Mouse (Mus musculus): ENCODE results near the gene Gm28845.

Gene Gm28845

GRCm38 (mm10) chr1:65119438-65119837, at the start of gene Gm28845:
Gene Gm28845, minus strand, starts transcription at chr1:65119558.
- no peak for DNase-seq (ENCODE audit: low read depth, low spot score)

DNA sequence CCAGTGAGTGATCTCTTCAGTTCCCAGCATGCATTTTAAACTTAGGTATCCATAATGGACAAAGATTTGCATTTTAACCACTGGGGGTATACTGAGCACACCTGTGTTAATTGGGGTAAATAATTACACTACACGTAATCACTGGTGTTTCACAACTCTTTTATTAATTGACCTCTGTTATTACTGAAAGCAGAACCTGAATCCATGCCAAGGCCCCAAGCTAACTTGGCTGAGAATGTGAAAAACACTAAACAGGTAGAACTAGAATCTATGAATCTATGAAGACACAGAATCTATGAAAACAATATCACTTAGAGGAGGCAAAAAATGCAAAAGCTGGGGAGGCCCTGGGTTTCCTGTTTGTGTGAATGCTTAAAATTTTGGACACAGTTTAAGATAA, 48.1 kb upstream of the Gm28845 start:
- no peak for DNase-seq (ENCODE audit: low read depth, low spot score)

DNA sequence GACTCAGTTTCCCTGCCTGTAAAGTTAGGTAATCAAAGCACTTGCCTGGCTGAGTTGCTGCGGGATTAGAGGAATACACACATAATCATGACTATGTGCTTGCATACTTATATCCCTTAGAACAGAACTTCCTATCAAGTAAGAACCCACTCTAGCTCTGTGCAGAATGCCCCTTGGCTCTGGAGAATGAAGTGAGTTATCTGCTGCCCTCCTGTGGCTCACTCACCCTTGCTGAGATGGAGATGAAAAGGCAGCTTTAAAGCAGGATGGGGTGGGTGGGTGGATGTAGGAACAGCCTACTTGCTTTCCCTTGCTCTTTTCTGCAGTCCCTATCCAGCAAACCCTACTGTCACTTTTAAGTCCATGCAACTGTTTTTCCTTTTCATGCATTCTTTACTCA, 42.9 kb upstream of the Gm28845 start:
- DNase-seq (ENCODE audit: low read depth, low spot score) = peak; percentile 38

DNA sequence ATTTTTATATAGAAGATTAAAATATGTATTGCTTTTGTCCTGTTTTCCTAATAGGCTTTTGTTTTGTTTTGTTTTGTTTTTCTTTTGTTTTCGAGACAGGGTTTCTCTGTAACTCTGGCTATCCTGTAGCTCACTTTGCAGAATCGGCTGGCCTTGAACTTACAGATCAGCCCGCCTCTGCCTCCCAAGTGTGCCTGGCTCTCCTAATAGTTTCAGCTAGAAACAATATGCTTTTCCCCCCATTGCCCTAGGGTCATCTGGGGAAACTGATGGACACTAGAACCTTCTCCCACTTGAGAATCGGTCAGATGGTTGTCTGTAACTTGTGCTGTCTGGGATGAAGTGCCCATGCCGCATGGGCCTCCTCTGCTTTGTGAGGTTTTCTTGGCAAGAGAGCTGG, 36.8 kb upstream of the Gm28845 start:
- DNase-seq (ENCODE audit: low read depth, low spot score) = no peak

DNA sequence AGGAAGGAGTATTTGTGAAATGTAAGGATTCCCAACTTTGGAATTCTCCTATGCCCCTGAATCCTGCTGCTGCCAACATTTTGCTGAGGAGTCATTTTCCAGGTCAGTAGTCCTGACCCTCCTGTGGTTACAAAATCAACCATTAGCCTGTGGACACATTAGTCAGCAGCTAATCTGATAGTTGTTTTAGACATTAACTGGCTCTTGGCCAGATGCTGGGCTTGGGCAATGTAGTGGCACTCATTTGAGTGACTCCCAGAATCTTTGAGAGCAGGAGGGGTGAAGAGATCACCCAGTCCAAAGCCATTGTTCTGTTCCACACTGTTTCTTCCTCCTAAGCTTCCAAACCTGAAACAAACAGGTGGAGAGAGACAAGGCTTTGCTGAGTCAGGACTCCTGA, 35.5 kb upstream of the Gm28845 start:
- no peak for DNase-seq (ENCODE audit: low read depth, low spot score)

DNA sequence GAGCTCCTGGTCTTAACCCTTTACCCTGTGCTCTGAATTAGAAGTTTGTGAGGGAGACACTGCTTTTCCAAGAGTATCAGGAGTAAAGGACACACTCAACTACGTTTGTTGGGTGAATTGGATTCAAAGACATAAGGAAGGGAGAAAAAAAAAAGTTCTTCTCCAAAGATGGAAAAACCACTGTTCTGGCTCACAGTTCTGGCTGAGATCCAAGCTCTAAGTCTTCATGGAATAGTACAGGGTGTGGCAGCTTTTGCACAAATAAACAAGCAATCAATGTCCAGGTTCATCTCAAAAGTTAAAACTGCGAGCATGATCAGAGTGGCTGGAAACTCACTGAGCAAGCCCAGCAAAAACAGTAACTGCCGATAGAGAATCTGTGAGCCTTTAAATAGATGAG, 28.6 kb upstream of the Gm28845 start:
- no peak for DNase-seq (ENCODE audit: low read depth, low spot score)

DNA sequence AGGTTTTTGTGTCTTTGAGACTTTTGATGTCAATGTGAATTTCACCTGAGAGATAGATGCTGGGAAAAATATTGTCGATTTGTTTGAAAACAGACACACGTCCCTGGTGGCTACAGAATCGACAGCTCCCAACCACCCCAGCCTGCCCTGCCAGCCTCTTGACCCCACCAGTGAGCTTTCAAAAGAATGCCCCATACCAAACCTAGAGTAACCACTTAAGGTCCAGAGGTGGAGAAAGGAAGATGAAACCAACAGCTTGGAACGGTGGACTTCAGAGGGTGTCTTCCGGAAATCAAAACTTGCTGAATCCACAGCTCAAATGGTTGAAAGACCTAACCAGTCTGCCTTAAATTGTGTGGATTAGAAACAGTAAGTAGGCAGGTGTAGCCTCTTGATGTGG, 28.0 kb upstream of the Gm28845 start:
- no peak for DNase-seq (ENCODE audit: low read depth, low spot score)

DNA sequence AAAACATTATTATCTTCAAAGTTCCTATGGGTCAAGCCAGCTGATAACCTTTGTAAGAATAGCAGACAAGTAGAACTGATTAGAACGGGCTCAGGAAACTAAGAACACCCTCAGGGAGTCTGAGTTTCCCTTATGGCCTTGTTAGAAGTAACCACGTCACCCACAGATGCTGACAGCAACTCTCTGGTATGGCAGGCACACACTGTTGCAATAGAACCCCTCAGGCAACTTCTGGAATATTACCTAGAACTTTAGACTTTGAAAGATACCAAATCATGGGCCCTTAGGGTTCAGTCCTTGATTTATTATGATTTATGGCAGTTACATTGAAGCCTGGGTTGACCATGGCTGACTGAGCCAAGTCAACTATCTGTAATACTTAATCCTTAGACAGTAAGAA, 27.2 kb upstream of the Gm28845 start:
- DNase-seq (ENCODE audit: low read depth, low spot score) = no peak

DNA sequence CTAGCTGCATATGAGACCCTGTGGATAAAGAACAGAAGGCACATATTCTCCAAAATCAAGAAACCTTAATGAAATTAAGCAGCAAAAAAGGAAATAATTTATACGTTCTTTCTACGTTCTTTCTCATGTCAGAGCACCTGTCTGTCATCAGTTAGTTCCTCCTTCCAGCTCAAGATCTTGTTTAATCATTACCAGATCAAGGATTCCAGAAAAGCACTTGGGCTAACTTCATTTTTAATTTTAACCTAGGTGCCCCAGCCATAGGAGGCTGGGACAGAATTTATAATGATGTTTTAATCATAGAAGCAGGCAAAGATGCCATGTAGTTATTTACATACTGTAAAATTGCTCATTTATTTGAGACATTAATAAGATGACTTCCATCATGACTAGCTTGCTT, 25.4 kb upstream of the Gm28845 start:
- no peak for DNase-seq (ENCODE audit: low read depth, low spot score)

- peak; percentile 19 for DNase-seq (ENCODE audit: low read depth, low spot score)
Measured at GRCm38 (mm10) chr1:65137560-65137959, 18.2 kb upstream of the Gm28845 start.

- no peak for DNase-seq (ENCODE audit: low read depth, low spot score)
Measured at GRCm38 (mm10) chr1:65132833-65133232, 13.5 kb upstream of the Gm28845 start.

DNA sequence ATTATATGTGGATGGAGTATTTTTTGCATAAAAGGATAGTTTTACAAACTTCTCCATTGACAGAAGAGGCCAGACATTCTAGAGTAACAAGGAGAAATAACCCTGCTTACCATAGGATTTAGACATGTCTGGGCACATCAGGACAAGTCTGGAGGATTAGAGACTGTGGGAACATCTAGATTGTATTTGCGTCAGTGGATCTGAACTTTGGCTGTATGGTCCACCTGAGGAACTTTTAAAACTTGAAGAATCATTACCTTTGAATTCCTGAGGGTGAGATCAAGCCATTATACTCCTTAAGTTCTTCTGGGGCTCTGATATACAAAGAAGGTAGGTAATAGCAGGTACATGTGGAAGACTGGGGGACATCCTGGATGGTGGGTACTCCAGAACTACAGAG, 12.3 kb upstream of the Gm28845 start:
- no peak for DNase-seq (ENCODE audit: low read depth, low spot score)

GRCm38 (mm10) chr1:65130226-65130625, 10.9 kb upstream of the Gm28845 start:
- DNase-seq (ENCODE audit: low read depth, low spot score) = no peak

DNA sequence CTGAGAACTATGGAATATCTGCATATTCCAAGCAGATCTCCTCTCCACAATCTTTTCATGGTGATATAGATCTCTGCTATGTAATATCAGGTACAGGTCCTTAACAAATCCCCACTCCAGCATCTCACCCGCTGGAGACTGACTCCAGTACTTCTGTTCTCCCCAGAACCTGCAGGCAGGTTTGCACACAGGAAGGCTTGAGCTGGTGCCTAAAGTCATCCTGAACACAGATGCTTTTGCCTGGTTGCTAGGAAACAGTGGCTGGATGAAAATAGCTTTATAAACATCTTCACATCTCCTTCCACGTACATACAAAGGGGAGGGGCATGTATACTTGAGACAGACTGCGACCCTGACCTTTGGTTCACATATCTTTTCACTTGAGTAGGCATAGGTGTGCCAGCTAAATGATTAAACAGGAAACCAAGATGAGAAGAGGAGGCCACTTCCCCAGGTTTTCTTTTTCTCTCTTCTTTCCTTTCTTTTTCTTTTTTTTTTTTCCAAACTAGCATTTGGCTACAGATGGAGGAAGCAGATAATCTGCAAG, 10.3 kb upstream of the Gm28845 start:
- peak; percentile 58 for DNase-seq (ENCODE audit: low read depth, low spot score)

GRCm38 (mm10) chr1:65122574-65123372, 3.4 kb upstream of the Gm28845 start, which contains the start of gene D630023F18Rik:
Gene D630023F18Rik, minus strand, starts transcription at chr1:65123214.
- peak; percentile 81 for DNase-seq (ENCODE audit: low read depth, low spot score)

DNA sequence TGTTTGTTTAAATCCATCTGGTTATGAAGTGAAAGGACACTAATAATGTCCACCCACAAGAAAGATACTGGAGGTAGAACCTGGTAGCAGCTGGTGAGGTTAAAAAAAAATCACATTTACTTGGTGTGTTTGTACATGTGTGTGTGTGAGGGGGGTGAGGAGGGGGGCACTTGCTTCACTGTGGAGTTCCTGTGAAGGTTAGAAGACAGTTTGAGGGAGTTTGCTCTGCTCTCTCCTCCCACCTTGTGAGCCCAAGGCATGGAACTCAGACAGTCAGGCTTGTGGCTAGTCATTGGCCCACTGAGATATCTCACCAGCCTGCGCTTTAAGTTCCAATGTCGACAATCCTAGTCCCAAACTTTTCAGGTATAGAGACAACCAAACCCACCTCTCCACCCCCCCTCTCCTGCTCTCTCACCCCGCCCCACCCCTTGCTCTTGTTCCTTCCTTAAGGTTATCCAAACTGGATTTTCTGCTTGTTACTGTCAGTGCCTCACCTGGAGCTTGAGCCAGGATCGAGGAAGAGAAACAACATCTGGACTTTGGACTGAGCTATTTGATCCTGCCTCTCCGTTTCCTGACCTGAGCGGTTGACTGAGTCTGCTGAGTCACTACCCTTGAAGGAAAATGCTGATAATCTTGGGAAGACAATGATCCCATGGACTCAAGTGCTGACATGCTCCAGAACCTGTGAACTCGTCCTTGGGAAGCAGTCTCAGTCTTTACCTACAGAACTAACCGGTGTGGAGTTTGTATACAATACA, 1.0 kb downstream of the Gm28845 start:
- DNase-seq (ENCODE audit: low read depth, low spot score) = no peak

GRCm38 (mm10) chr1:65113536-65114172, 5.7 kb downstream of the Gm28845 start:
- no peak for DNase-seq (ENCODE audit: low read depth, low spot score)

DNA sequence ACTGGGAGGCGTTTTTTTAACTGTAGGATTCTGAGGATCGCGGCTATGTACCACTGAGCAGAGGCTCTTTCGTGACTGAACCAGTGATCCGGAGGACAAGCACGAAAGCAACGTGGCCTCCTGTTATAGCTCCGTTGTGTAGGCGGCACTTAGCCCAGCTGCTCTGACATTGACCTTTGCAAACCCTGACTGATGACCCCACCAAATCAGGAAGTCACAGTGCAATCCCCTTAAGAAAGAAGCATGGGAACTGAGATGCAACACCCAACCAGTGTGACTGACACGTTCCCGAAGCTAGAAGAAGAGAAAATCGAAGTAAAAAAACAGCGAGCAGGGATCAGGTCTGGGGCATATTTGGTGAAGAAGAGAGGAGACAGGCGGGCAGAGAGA, 6.6 kb downstream of the Gm28845 start:
- DNase-seq (ENCODE audit: low read depth, low spot score) = no peak

DNA sequence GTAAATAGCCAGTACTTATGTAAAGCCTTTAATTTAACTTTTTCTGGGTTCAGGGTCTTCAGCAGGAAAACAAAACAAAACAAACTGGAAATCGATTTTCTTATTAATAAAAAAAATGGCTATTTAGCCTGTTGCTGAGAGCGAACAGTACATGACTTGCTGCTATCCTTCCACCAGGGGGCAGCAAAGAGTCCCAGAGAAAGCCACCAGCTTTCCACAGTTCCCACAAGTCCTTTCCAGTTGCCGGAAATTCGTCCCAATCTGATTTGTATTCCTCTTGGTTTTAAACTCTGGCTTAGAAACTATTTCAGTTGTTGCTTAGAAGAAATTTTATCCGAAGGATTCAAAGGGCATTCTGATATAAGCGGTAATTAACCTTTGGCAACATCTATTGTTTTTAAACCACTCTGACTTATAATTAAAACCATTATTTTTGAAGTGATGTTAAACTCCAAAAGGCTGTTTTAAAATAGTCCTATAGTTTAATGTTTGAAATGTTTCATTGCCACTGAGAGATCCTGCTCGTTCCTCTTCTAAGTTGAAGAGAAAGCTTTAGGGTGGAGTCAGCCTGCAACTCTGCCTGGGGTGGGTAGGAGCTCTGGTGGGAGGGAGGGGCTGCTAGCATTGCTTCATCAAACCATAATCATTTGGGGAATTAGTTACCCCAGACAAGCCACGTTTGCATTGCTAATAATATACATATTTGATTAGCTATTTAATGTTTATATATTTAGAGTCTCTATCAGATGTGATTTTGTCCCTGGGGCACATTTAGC, 7.1 kb downstream of the Gm28845 start:
- DNase-seq (ENCODE audit: low read depth, low spot score) = peak; percentile 91

GRCm38 (mm10) chr1:65109756-65110435, 9.5 kb downstream of the Gm28845 start:
- DNase-seq (ENCODE audit: low read depth, low spot score) = no peak

DNA sequence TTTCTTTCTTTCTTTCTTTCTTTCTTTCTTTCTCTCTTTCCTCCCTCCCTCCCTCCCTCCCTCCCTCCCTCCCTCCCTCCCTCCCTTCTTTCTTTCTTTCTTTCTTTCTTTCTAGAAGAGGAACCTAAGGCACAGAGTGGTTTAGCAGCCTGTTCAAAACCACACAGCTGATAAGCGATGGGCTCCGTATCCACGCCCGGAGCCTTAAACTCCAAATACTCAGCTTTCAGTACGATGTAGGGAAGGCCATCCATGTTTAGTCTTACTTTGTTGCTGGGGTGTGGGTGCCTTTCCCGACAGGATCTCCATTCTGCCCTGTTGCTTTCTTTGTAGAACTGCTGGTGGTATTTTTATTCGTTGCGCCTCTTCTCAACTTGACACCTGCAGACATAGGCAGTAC, 10.2 kb downstream of the Gm28845 start:
- DNase-seq (ENCODE audit: low read depth, low spot score) = no peak

Data from brain, adult 2 months (tissue).